Mouse (Mus musculus): ENCODE results near the gene Derl3.

Gene Derl3

DNA sequence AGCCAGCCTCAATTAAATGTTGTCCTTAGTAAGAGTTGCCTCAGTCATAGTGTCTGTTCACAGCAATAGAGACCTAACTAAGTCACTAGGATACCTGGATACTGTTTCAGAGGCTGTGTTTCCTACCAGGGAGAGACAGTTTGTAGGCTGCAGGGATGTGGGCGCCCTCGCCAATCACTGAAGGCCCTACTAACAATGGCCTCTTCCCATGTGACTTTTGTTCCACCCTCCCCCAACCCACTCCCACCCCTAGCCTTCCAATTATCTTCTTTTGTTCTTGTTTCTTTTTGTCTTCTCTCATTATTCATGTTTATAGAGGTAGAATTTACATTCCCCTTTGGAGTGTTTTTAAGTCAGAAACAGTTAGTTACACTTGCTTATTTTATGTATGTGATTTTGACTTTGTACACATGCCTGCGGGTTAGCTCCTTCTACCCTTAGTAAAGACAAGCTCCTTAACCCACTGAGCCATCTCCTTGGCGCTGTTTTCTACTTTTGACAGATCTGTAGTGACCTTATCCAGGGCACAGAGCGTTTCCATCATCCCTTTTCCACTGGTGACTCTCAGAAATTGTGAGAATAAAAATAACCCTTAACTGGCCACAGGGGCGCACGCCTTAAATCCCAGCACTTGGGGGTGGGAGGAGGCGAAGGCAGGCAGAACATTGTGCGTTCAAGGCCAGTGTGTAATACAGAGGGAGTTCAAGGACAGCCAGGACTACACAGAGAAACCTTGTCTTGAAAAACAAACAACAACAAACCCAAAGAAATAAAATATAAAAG, 48.0 kb downstream of the Derl3 start:
- no peak for DNase-seq (ENCODE audit: low read depth)

DNA sequence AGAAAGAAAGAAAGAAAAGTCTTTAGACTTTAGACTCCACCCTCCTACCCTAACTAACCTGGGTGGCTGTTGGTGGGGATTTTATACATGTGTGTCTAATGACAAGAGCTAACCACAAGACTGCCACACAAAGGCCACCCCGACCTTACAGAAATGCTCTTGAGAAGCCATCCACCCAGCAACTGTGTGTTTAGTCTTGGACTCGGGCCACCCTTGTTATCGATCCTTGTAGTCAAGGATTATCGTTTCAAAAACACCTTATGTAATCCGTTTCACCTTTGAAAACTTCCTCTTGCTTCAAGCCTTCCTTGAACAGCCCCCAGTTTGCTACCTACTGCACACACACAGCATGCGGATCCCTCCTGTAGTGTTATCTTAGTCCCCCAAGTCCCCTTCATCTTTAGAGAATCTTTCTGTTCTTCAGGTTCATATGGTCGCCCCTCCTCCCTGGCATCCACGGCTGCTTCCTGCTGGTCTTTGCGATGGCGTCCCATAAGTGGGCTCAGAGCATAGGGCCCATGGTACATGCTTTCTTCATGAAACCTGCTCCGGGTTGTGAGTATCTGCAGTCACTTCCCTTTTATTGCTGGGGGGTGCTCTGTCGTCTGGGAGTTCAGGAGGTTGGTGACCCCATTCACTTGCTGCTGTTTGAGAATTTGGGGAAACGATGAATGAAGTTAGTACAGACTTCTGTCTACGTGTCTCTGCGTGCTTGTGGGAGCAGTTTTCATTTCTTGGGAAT, 49.7 kb downstream of the Derl3 start, which contains the start of gene Vpreb3:
Vpreb3 (plus strand) TSS at position 322 of the 742 bp plus-strand sequence.
- no peak for DNase-seq (ENCODE audit: low read depth)

DNA sequence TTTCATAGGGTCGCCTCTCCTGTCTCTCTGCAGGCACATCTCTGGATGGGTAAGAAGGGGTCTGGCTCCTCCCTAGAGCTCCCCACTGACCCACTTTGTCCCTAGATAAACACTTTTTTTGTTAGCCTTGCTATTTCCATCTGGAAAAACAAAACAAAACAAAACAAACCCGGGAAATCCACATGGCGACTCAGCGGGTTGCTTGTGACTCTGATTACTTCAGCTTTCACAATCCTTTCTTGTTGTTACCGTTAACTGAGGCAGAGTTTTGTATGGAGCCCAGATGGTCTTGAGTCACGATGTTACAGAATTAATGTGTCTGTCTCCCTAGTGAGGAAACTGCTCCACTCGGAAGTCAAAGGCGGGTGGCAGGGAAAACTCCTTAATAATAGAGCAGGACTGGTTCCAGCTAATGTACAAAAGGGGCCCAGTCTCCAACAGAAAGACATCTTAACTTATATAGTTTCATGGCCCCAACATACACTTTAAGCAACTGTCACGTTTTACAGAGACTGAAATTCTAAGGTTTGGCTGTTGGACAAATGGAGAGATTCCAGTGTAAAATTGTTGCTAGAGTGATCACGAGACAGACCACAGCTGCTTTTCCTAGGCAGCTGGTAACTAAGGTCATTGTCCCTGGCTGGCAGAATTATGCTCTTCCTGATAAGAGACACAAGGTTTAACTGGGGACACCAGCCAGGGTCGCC, 51.0 kb downstream of the Derl3 start:
- DNase-seq (ENCODE audit: low read depth), result peak; percentile 71

DNA sequence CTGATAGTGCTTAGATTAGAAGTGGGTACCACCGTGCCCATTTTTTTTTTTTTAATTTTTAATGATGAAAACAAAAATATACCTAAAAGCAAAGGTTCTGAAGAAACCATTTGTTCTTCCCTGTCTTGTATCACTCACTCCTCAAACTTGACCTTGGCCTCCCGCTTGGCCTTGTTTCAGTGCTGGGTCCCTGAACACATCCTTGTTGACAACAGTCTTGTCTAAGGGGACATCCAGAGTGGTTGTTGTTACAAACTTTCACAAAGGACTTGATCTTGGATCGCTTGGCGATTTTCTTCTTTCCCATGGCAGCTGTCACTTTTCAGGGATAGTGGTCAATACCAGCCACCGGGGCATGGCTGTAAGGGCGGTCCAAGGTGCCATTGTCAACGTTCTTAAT, 52.0 kb downstream of the Derl3 start:
- no peak for DNase-seq (ENCODE audit: low read depth)
